Mouse (Mus musculus) small intestine, adult 2 months (tissue): ENCODE data around the gene Wwox. TPM values are rescaled to one million over a fixed set of nuclear protein-coding genes. Genes with fewer than 3 reads are reported as not detected.

Experiments used
- H3K27ac ChIP-seq: fragments of 200-500 bp; 2 replicates; pipeline ENCODE4 v1.5.1; 2012; ENCODE audit warnings: low read depth, low read length, control low read depth, inconsistent platforms; ENCODE audit not compliant: insufficient read depth
- H3K27me3 ChIP-seq: fragments of 200-500 bp; 2 replicates; pipeline ENCODE4 v1.6.1; 2012; ENCODE audit warnings: mild to moderate bottlenecking, moderate library complexity, low read length, inconsistent platforms; ENCODE audit not compliant: control insufficient read depth, insufficient read depth
- H3K36me3 ChIP-seq: fragments of 200-500 bp; 2 replicates; pipeline ENCODE4 v1.6.1; 2012; ENCODE audit warnings: mild to moderate bottlenecking, low read length, control low read depth, inconsistent platforms; ENCODE audit not compliant: control insufficient read depth, insufficient read depth
- H3K4me1 ChIP-seq: fragments of 200-500 bp; 2 replicates; pipeline ENCODE4 v1.6.1; 2012; ENCODE audit warnings: low read length, inconsistent platforms, mixed read lengths; ENCODE audit not compliant: control insufficient read depth, insufficient read depth, insufficient read length
- H3K4me3 ChIP-seq: fragments of 200-500 bp; 2 replicates; pipeline ENCODE4 v1.5.1; 2012; ENCODE audit warnings: low read depth, mild to moderate bottlenecking, control low read depth, inconsistent platforms, low read length, moderate library complexity
- CTCF ChIP-seq: fragments of 200-500 bp; IDR thresholded peaks from 2 replicates; pipeline ENCODE4 v1.5.1; 2012; ENCODE audit warnings: low read depth, mild to moderate bottlenecking, control low read depth, inconsistent platforms, low read length, moderate library complexity, mixed read lengths; ENCODE audit not compliant: insufficient replicate concordance, insufficient read length; ENCODE audit errors: extremely low read depth
- POLR2A ChIP-seq: fragments of 200-500 bp; IDR thresholded peaks from 2 replicates; pipeline ENCODE4 v1.6.1; 2012; ENCODE audit warnings: low read depth, mild to moderate bottlenecking, control low read depth, inconsistent platforms, low read length, moderate library complexity
- WGBS: fragments of 180-500 bp; shearing (Covaris S2); methylation state at CpG from one replicate; pipeline ENCODE4 v1.1.7; 2018; 5-methylcytosine and 5-hydroxymethylcytosine counted together
- polyA plus RNA-seq: library from polyadenylated mRNA; depleted of rRNA; stranded (reverse); fragments of >200 nt; gene quantifications from 2 replicates; pipeline ENCODE4 v1.2.3, GENCODE M21; 2012

Gene Wwox
- polyA plus RNA-seq, 1 experiment = 6.0 TPM

- 27% methylated on average over 8 of the region's 8 CpGs for WGBS
- H3K27me3 ChIP-seq = no peaks in the 10 kb centered on the region
- peaks cover 15% of the 10 kb centered on the region; the same call in 1 of the 2 replicates for H3K4me1 ChIP-seq
- TF ChIP-seq POLR2A = no peak
- TF ChIP-seq CTCF = no peak
- H3K27ac ChIP-seq = no peak overlapping the region
- no peak overlapping the region for H3K4me3 ChIP-seq
- H3K36me3 ChIP-seq = no peaks in the 10 kb centered on the region
Measured at GRCm38 (mm10) chr8:114897432-114897831, 458.0 kb downstream of the Wwox start.

DNA sequence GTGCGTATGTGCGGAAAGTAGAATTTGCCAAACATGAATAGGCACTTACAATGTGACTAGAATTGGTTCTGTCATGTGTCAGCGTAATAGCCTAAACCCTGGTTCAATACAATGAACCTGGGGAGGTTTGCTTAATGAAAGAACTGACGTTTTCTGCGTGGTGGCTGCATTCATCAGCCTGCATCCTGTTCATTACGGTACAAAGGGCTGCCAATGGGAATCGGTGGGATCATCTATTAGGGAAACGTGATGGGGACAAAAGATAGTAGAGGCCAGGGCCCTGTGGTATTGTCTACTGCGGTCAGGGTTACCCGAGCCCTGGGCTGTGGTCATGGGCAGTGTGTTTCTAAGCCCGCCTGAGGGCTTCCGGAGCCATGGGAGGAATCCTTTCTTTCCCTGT lies 459.7 kb downstream of the Wwox start:
- H3K27me3 ChIP-seq = no peaks in the 10 kb centered on the region
- H3K36me3 ChIP-seq = no peaks in the 10 kb centered on the region
- H3K4me1 ChIP-seq = peaks cover 15% of the 10 kb centered on the region; the same call in 1 of the 2 replicates
- TF ChIP-seq CTCF = no peak
- TF ChIP-seq POLR2A = no peak
- H3K27ac ChIP-seq = no peak overlapping the region
- whole genome bisulfite sequencing = 96% methylated on average over 12 of the region's 12 CpGs
- H3K4me3 ChIP-seq = no peak overlapping the region

DNA sequence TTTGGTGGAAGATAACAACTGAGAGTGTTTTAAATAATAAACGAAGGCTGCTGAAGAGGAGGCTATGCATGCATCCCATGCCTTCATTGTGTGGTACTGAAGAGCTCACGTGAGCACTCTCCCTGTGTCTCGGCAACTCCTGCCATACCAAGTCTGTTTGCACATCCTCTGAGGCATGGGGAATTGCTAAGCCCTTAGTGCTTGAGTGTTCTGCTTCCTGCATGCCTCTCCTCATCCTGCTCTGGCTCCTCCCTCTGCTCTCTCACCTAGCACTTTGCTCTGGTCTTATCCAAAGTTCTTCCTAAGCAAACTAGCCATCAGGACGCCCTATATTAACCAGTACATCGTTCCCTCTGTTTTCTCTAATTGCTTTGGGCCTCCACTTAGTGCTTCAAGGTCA lies 463.1 kb downstream of the Wwox start:
- Histone ChIP-seq H3K4me1 (peaks cover 10% of the 10 kb centered on the region; the same call in 1 of the 2 replicates), H3K27me3 (no peaks in the 10 kb centered on the region), H3K4me3 (no peak overlapping the region), H3K27ac (no peak overlapping the region), H3K36me3 (no peaks in the 10 kb centered on the region)
- 43% methylated on average over 5 of the region's 5 CpGs for WGBS
- no peak for TF ChIP-seq CTCF
- TF ChIP-seq POLR2A = no peak

DNA sequence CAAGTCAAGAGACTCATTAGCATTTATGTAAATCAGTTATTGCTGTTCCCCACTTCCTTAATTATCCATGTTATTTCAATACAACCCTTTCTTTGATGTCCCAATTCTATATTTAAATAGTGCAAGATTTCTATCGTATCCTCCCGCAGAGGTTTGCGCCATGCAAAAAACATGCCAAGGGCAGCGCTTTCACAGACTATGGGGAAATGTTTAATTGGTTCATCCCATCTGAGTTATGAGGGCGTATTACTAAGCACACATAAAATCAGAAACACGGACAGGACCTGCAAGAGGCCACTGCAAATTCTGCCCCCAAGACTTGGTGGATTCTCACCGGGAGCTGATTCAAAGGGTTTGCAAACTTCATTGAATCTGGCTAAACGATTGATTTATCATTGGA lies 468.6 kb downstream of the Wwox start:
- no peaks in the 10 kb centered on the region for H3K36me3 ChIP-seq
- no peaks in the 10 kb centered on the region for H3K27me3 ChIP-seq
- H3K27ac ChIP-seq = no peak overlapping the region
- 91% methylated on average over 8 of the region's 8 CpGs for WGBS
- no peaks in the 10 kb centered on the region for H3K4me1 ChIP-seq
- TF ChIP-seq POLR2A = no peak
- no peak for TF ChIP-seq CTCF
- no peak overlapping the region for H3K4me3 ChIP-seq

- 83% methylated on average over 7 of the region's 7 CpGs for WGBS
- H3K27ac ChIP-seq = no peak overlapping the region
- no peaks in the 10 kb centered on the region for H3K36me3 ChIP-seq
- no peaks in the 10 kb centered on the region for H3K4me1 ChIP-seq
- TF ChIP-seq POLR2A (no peak), CTCF (no peak)
- no peaks in the 10 kb centered on the region for H3K27me3 ChIP-seq
- H3K4me3 ChIP-seq = no peak overlapping the region
Measured at GRCm38 (mm10) chr8:114908589-114908988, 469.1 kb downstream of the Wwox start.

DNA sequence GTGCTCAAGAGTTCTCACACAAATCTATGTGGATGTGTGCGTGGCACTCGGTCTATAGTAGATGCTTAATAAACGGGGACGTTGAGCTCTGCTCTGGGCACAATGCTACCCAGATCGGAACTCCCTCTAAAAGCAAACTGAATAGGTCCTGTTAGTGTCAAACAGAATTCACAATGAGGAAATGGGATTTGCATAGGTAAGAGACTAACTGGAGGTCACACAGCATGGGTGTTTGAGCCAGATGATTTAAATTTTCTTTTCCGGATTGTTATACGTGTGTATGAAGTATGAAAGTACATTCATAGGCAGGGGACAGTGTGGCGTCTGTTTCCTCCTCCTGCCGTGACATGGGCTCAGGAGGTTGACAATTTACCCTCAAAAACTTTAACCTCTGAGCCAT lies 469.7 kb downstream of the Wwox start:
- no peak overlapping the region for H3K27ac ChIP-seq
- 88% methylated on average over 9 of the region's 9 CpGs for WGBS
- TF ChIP-seq POLR2A = no peak
- no peak for TF ChIP-seq CTCF

DNA sequence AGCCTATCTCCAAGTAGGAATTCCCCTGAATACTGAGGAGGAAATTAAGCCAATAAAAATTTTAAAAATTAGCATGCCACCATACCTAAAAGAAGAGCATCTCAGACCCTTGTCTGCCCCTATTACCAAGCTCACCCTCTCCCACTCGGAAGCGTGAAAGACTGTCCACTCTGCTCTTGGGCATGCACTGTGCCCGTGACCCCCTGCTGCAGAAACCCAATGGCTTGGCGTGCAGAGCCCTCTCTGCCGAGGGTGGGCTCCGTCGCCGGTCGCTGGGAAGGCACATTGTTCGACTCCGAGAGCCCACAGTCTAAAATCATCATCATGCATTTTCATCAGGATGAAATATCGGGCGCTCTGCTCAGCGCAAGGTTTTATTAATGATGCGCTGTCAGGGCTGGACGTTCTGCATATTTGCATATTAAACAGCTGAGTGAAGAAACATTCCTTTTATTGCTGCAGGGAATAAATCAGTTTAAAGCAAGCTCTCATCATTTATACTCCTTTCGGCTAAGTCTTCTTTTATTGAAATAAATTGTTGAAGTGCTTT lies 471.7 kb downstream of the Wwox start:
- Histone ChIP-seq H3K27ac (no peak overlapping the region), H3K36me3 (no peaks in the 10 kb centered on the region), H3K4me3 (no peak overlapping the region), H3K27me3 (no peaks in the 10 kb centered on the region), H3K4me1 (no peaks in the 10 kb centered on the region)
- TF ChIP-seq POLR2A (no peak), CTCF (no peak)
- WGBS = 91% methylated on average over 17 of the region's 17 CpGs

More for the DNA sequence above, 469.7 kb downstream of the Wwox start:
- Histone ChIP-seq H3K27me3 (no peaks in the 10 kb centered on the region), H3K36me3 (no peaks in the 10 kb centered on the region), H3K4me1 (no peaks in the 10 kb centered on the region), H3K4me3 (no peak overlapping the region)
